Mouse (Mus musculus): ENCODE measurements around the gene Cdc42. TPM values are rescaled to one million over a fixed set of nuclear protein-coding genes. Genes with fewer than 3 reads are reported as not detected.
A peak's percentile ranks its signal among the peaks of the same experiment; 100 is the strongest.

Gene Cdc42
- total RNA-seq, 2 experiments from 2014 or later: 182 to 187 TPM

GRCm38 (mm10) chr4:137375314-137376278 lies 18.1 kb upstream of the Cdc42 start:
- DNase-seq: no peak
- intact Hi-C loops (cut with DNase I): no loop called here

- DNase-seq: peak in 1 of 2 experiments; percentile 23
- intact Hi-C loops (cut with DNase I): no loop called here
Observed at GRCm38 (mm10) chr4:137373711-137374110, 16.2 kb upstream of the Cdc42 start.

GRCm38 (mm10) chr4:137371596-137372523 lies 14.3 kb upstream of the Cdc42 start:
- intact Hi-C loops (cut with DNase I): no loop called here
- DNase-seq: no peak

- peak; percentile 56 to 63 for DNase-seq
- intact Hi-C loops (cut with DNase I): no loop called here
Observed at GRCm38 (mm10) chr4:137369954-137370750, 12.6 kb upstream of the Cdc42 start.

GRCm38 (mm10) chr4:137368198-137368597 lies 10.7 kb upstream of the Cdc42 start:
- DNase-seq: no peak
- intact Hi-C loops (cut with DNase I): no loop called here

GRCm38 (mm10) chr4:137367275-137368088 lies 10.0 kb upstream of the Cdc42 start:
- intact Hi-C loops (cut with DNase I): no loop called here
- peak; percentile 37 to 52 for DNase-seq

- no peak for DNase-seq
- intact Hi-C loops (cut with DNase I): no loop called here
Observed at GRCm38 (mm10) chr4:137366097-137366496, 8.6 kb upstream of the Cdc42 start.

GRCm38 (mm10) chr4:137365356-137366062 lies 8.0 kb upstream of the Cdc42 start:
- no peak for DNase-seq

GRCm38 (mm10) chr4:137364826-137365225 lies 7.3 kb upstream of the Cdc42 start:
- DNase-seq: no peak
- intact Hi-C loops (cut with DNase I): no loop called here

More at GRCm38 (mm10) chr4:137365356-137366062, 8.0 kb upstream of the Cdc42 start:
- intact Hi-C loops (cut with DNase I): no loop called here

- DNase-seq: no peak
- intact Hi-C loops (cut with DNase I): no loop called here
Observed at GRCm38 (mm10) chr4:137360996-137361395, 3.5 kb upstream of the Cdc42 start.

- no peak for DNase-seq
- intact Hi-C loops (cut with DNase I): no loop called here
Observed at GRCm38 (mm10) chr4:137358291-137359002, 927 bp upstream of the Cdc42 start.

- DNase-seq: peak; percentile 85 to 86
- intact Hi-C loops (cut with DNase I): no loop called here
Observed at GRCm38 (mm10) chr4:137356674-137357510, 628 bp downstream of the Cdc42 start.

- DNase-seq: no peak
- intact Hi-C loops (cut with DNase I): no loop called here
Observed at GRCm38 (mm10) chr4:137350627-137351026, 6.9 kb downstream of the Cdc42 start.

- no peak for DNase-seq
- intact Hi-C loops (cut with DNase I): no loop called here
Observed at GRCm38 (mm10) chr4:137345790-137346189, 11.7 kb downstream of the Cdc42 start.

GRCm38 (mm10) chr4:137345112-137345511 lies 12.4 kb downstream of the Cdc42 start:
- DNase-seq: no peak
- intact Hi-C loops (cut with DNase I): no loop called here

- intact Hi-C loops (cut with DNase I): no loop called here
- no peak for DNase-seq
Observed at GRCm38 (mm10) chr4:137342816-137343215, 14.7 kb downstream of the Cdc42 start.

GRCm38 (mm10) chr4:137339415-137339814 lies 18.1 kb downstream of the Cdc42 start:
- peak in 1 of 2 experiments; percentile 20 for DNase-seq
- intact Hi-C loops (cut with DNase I): no loop called here

Data from heart, postnatal 14 days (tissue).